Mouse (Mus musculus) thymus, postnatal 14 days (tissue): ENCODE results near the gene Gm10801.
"Not testable (repeated sequence)": the region's sequence is repeated elsewhere in the genome, so short reads cannot be mapped to it uniquely, and the experiment has no call there.

Source experiments
- DNase-seq: peaks from one replicate; pipeline ENCODE4 v3.0.0; 2021

Gm10801 gene

DNA sequence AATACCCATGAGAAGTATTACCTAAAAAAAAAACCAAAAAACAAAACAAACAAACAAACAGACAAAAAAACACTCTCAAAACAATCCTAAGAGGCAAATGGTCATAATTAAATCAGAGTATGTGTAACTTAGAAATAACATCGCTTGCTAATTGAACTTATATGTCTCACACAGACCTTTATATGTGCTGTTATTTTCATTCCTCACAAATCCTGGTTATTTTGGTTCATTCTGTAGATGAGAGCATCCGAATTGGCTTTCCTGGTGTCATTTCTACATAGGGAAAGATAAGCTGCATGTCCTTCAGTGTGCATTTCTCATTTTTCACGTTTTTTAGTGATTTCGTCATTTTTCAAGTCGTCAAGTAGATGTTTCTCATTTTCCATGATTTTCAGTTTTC is at the start of gene Gm10801:
Gene Gm10801, plus strand, starts transcription at position 301 of the 400 bp plus-strand sequence.
- not testable (repeated sequence) for DNase-seq

DNA sequence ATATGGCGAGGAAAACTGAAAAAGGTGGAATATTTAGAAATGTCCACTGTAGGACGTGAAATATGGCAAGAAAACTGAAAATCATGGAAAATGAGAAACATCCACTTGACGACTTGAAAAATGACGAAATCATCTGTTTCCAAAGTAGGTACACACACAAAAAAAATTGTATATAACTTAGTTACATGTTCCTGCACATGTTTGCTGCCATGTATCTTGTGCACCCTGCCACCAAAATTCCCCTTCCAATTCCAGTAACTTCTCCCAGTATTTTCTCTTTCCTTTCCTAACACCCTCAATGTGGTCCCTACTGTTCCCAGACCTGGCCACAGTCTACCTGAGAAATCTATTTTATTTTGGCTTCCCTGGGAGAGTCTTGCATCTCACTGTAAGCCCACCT is 5.2 kb downstream of the Gm10801 start, which contains the start of gene Gm10800:
Gene Gm10800, minus strand, starts transcription at position 101 of the 400 bp plus-strand sequence.
- DNase-seq = not testable (repeated sequence)

DNA sequence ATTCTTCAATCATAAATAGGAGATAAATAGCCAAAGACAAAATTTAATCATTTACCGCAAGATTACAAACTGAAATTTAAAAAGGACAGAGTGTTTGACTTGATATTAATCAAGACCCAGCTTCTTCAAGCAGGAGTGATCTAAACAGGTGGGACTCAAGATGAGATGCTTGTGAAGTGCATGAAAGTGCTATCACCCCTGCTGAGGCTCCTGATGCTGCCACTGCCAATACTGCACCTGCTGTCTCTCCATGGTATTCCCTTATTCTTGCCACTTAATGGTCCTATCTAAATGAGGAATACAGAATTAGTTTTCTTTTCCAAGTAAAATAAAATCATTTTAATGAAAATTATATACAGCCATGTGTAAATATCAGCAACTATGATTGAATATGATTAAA is 35.5 kb downstream of the Gm10801 start:
- no peak for DNase-seq
